Mouse (Mus musculus) myocyte (in vitro differentiated cells): ENCODE results near the gene Ccnb1.

Experiments used
- CEBPB ChIP-seq: IDR thresholded peaks from 2 replicates; pipeline ENCODE4 v1.6.1; 2011; ENCODE audit warnings: mild to moderate bottlenecking, moderate library complexity; ENCODE audit not compliant: poor library complexity, insufficient read depth, severe bottlenecking
- E2F4 ChIP-seq: IDR thresholded peaks from one replicate; pipeline ENCODE4 v1.6.1; 2011; ENCODE audit warnings: mild to moderate bottlenecking, control low read depth, moderate library complexity; ENCODE audit not compliant: insufficient read depth
- MAX ChIP-seq: IDR thresholded peaks from one replicate; pipeline ENCODE4 v1.6.1; 2011; ENCODE audit warnings: low read depth, mild to moderate bottlenecking, control low read depth
- MYOG ChIP-seq, 3 experiments: IDR thresholded peaks; one replicate each; pipeline ENCODE4 v1.6.1; 2011; ENCODE audit warnings: control low read depth in 2 of 3, low read depth in 2 of 3, mild to moderate bottlenecking in 2 of 3; ENCODE audit not compliant: insufficient read length in 2 of 3, control insufficient read depth in 1 of 3, insufficient read depth in 1 of 3
- POLR2A ChIP-seq: IDR thresholded peaks from one replicate; pipeline ENCODE4 v1.6.1; 2011; ENCODE audit warnings: low read depth, mild to moderate bottlenecking, control low read depth, moderate library complexity; ENCODE audit not compliant: insufficient read length
- POLR2AphosphoS2 ChIP-seq: IDR thresholded peaks from one replicate; pipeline ENCODE4 v1.6.1; 2011; ENCODE audit warnings: low read depth, control low read depth; ENCODE audit not compliant: insufficient read length
- SRF ChIP-seq: IDR thresholded peaks from one replicate; pipeline ENCODE4 v1.6.1; 2011; ENCODE audit warnings: low read depth; ENCODE audit not compliant: control insufficient read depth, insufficient read length
- TCF12 ChIP-seq: IDR thresholded peaks from one replicate; pipeline ENCODE4 v1.6.1; 2011; ENCODE audit warnings: mild to moderate bottlenecking, control low read depth; ENCODE audit not compliant: poor library complexity, insufficient read depth, severe bottlenecking
- TCF3 ChIP-seq: IDR thresholded peaks from one replicate; pipeline ENCODE4 v1.6.1; 2011; ENCODE audit warnings: low read depth, control low read depth; ENCODE audit not compliant: insufficient read length
- USF1 ChIP-seq: IDR thresholded peaks from one replicate; pipeline ENCODE4 v1.6.1; 2011; ENCODE audit warnings: low read depth, mild to moderate bottlenecking, control low read depth, moderate library complexity

GRCm38 (mm10) chr13:100746090-100746489 lies 40.3 kb downstream of the Ccnb1 start:
- TF ChIP-seq POLR2A = no peak
- TF ChIP-seq CEBPB = no peak
- TF ChIP-seq MAX = no peak
- no peak for TF ChIP-seq USF1
- TF ChIP-seq TCF12 = no peak
- TF ChIP-seq E2F4 = no peak
- no peak for TF ChIP-seq MYOG (IDR thresholded peaks at IDR 0.05; ENCODE audit: control insufficient read depth in 1 of 3, insufficient read depth in 1 of 3, insufficient read length in 2 of 3, low read depth in 2 of 3)
- TF ChIP-seq TCF3 = no peak
- no peak for TF ChIP-seq POLR2AphosphoS2
- TF ChIP-seq SRF = no peak
